Mouse (Mus musculus) cortical plate, adult 2 months (tissue): Measurements from ENCODE around the gene Wwtr1. TPM values are rescaled to one million over a fixed set of nuclear protein-coding genes. Genes with fewer than 3 reads are reported as not detected.

Experiments used
- H3K27ac ChIP-seq: fragments of 200-500 bp; 2 replicates; pipeline ENCODE4 v1.5.1; 2012; ENCODE audit warnings: low read length, control low read depth, inconsistent platforms; ENCODE audit not compliant: insufficient read depth
- H3K4me1 ChIP-seq: fragments of 200-500 bp; 2 replicates; pipeline ENCODE4 v1.6.1; 2011; ENCODE audit warnings: low read length; ENCODE audit not compliant: control insufficient read depth, insufficient read depth
- H3K4me3 ChIP-seq: fragments of 200-500 bp; 2 replicates; pipeline ENCODE4 v1.5.1; 2011; ENCODE audit warnings: mild to moderate bottlenecking, low read length, control low read depth; ENCODE audit not compliant: insufficient read depth
- CTCF ChIP-seq: fragments of 200-500 bp; IDR thresholded peaks from 2 replicates; pipeline ENCODE4 v1.5.1; 2011; ENCODE audit warnings: mild to moderate bottlenecking, control low read depth, low read length; ENCODE audit not compliant: insufficient read depth; ENCODE audit errors: extremely low read depth
- POLR2A ChIP-seq: fragments of 200-500 bp; IDR thresholded peaks from 2 replicates; pipeline ENCODE4 v1.6.1; 2011; ENCODE audit warnings: mild to moderate bottlenecking, low read length, control low read depth; ENCODE audit not compliant: insufficient read depth; ENCODE audit errors: extremely low read depth
- polyA plus RNA-seq: library from polyadenylated mRNA; depleted of rRNA; stranded (reverse); fragments of >200 nt; gene quantifications from 2 replicates; pipeline ENCODE4 v1.2.3, GENCODE M21; 2012

Wwtr1 gene
- polyA plus RNA-seq, 1 experiment: 11.6 TPM

DNA sequence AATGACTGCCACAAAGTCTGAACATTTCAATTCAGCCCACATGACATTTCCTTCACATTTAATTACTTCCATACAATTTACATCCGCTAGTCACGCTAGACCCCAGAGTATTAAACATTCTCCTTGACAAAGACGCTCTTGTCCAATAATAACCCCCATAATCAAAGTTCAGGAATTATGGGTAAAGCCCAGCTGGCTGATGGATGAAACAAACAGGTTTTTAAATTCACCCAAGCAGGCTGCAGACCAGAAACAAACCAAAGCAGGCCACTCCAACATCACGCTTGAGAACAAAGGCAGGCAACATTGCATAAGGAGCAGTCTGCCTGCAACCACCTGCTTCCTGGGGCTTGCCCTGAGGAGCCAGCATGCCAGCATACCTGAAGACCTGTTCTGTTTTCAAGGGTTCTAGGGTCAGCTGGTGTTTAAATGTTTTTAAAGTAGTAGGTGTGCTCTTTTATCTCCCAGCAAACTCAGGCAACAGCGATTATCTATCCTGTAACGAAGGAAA, 12.7 kb downstream of the Wwtr1 start:
- Histone ChIP-seq H3K27ac (no peak overlapping the region), H3K4me3 (no peak overlapping the region), H3K4me1 (no peaks in the 10 kb centered on the region)
- no peak for TF ChIP-seq POLR2A
- TF ChIP-seq CTCF: no peak

- no peak overlapping the region for H3K4me3 ChIP-seq
- TF ChIP-seq POLR2A (no peak), CTCF (no peak)
- no peaks in the 10 kb centered on the region for H3K4me1 ChIP-seq
- no peak overlapping the region for H3K27ac ChIP-seq
Observed at GRCm38 (mm10) chr3:57558761-57559160, 16.9 kb downstream of the Wwtr1 start.

- Histone ChIP-seq H3K27ac (no peak overlapping the region), H3K4me3 (no peak overlapping the region), H3K4me1 (no peaks in the 10 kb centered on the region)
- TF ChIP-seq CTCF (no peak), POLR2A (no peak)
Observed at GRCm38 (mm10) chr3:57557408-57557807, 18.3 kb downstream of the Wwtr1 start.

GRCm38 (mm10) chr3:57555560-57555959, 20.1 kb downstream of the Wwtr1 start:
- H3K27ac ChIP-seq: no peak overlapping the region
- TF ChIP-seq CTCF (no peak), POLR2A (no peak)
- no peak overlapping the region for H3K4me3 ChIP-seq
- H3K4me1 ChIP-seq: no peaks in the 10 kb centered on the region

GRCm38 (mm10) chr3:57554890-57555239, 20.8 kb downstream of the Wwtr1 start:
- Histone ChIP-seq H3K27ac (no peak overlapping the region), H3K4me3 (no peak overlapping the region)
- TF ChIP-seq POLR2A (no peak), CTCF (no peak)

GRCm38 (mm10) chr3:57554124-57554889, 21.4 kb downstream of the Wwtr1 start:
- Histone ChIP-seq H3K27ac (no peak overlapping the region), H3K4me1 (no peaks in the 10 kb centered on the region), H3K4me3 (no peak overlapping the region)
- TF ChIP-seq POLR2A: no peak
- no peak for TF ChIP-seq CTCF

More at GRCm38 (mm10) chr3:57554890-57555239, 20.8 kb downstream of the Wwtr1 start:
- no peaks in the 10 kb centered on the region for H3K4me1 ChIP-seq

- no peak overlapping the region for H3K27ac ChIP-seq
- no peak overlapping the region for H3K4me3 ChIP-seq
- TF ChIP-seq CTCF: no peak
- TF ChIP-seq POLR2A: no peak
Observed at GRCm38 (mm10) chr3:57553108-57553507, 22.6 kb downstream of the Wwtr1 start.

DNA sequence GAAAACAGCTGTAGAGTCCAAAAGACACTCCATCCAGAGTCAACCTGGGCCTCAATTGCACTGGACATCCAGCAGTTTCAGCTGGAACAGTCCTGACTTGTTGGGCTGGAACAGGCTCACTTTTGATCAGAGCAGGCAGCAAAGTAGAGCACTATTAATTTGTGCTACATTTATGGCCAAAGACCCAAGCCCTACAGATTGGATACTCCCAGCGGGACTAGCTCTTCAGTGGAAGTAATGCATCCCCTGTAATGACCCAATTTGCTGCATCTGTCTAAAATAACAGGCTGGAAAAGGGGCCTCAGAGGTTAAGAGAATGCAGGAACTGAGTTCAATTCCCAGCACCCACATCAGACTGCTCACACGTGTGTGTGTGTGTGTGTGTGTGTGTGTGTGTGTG, 24.5 kb downstream of the Wwtr1 start:
- Histone ChIP-seq H3K27ac (no peak overlapping the region), H3K4me1 (no peaks in the 10 kb centered on the region), H3K4me3 (no peak overlapping the region)
- no peak for TF ChIP-seq CTCF
- TF ChIP-seq POLR2A: no peak

More at GRCm38 (mm10) chr3:57553108-57553507, 22.6 kb downstream of the Wwtr1 start:
- no peaks in the 10 kb centered on the region for H3K4me1 ChIP-seq

GRCm38 (mm10) chr3:57550468-57551185, 25.1 kb downstream of the Wwtr1 start:
- Histone ChIP-seq H3K4me1 (no peaks in the 10 kb centered on the region), H3K4me3 (no peak overlapping the region), H3K27ac (no peak overlapping the region)
- TF ChIP-seq CTCF (no peak), POLR2A (no peak)
